Mouse (Mus musculus): ENCODE data around the gene Zfyve27. TPM values are rescaled to one million over a fixed set of nuclear protein-coding genes. Genes with fewer than 3 reads are reported as not detected.

Gene Zfyve27
- polyA plus RNA-seq (2012; rRNA removed), result 11.5 and 11.6 TPM in 2 replicates

DNA sequence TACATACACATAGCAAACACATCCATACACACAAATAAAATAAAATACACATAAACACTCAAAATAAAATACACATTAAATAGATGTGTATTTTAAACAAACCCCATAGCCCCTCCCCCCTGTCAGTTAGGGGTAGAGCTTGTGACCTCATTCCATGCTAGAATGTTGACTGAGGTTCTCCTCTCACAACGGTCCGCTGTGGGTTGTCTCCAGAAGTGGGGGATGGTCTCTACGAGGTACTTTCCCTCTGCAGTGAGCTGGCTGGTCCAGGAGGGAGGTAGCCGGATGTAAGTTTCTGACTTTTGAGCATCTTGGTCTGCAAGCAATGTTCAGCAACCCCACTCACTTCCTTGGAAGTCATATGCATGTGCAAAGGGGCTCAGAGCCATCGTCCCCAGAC is at the start of gene Zfyve27:
Gene Zfyve27, plus strand, starts transcription at position 188 of the 400 bp plus-strand sequence.

DNA sequence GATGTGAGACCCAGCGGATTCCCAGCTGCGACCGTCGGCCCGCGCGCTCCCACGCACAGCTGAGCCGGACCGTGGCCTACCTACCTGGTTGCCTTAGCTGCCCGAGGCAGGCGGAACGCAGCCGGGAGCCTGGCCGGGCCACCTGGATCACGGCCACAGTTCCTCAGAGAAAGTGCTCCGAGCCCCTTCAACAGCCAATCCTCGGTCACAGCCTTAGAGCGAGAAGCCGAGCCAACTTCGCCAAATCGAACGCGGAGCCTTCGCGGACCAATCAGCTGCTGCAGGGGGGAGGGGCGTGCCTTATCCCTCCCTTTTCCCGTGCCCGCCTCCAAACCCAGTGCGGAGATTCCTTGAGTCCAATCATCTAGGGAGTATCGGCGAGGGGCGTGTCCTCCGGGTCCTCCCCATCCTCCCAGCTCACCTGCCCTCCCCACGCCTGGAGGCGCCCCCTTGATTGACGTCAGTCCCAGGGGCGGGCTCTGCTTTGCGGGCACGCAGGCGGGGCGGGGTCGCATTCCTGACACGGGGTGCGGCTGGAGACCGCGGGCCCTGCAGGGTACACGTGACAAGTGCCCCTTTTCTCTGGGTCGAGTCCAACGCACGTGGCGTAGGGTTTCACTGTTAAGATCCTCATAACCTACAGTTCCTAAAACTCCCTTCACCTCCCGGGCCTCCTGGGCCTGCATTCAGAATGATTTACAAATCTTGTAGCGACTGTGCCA is 34.8 kb upstream of the Zfyve27 start, which contains the start of gene Avpi1:
Gene Avpi1, minus strand, starts transcription at position 273 of the 722 bp plus-strand sequence.

DNA sequence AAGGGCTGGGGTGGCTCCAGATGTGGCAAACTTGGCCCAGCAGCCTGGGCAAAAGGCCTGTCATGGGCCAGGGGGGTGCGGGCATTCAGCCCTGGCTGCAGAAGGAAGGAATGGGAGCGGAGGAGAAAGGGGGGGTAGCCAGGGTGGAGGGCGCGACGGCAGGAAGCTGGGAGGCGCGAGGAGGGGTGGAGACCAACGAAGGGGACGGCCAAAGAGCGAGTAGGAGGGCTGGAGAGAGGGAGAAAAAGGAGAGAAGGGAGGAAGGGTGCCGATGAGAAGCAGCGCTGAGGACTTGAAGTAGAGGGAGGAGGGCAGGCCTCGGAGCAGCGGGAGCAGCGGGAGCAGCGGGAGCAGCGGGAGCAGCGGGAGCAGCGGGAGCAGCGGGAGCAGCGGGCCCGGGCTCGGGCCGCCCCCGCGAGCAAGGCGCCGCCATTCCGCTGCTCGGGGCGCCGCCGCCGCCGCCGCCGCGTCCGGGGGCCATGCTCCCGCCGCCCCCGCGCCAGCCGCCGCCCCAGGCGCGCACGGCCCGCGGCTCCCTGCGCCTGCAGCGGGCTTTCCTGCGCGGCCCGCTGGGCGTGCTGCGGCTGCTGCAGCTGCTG is 16.5 kb upstream of the Zfyve27 start, which contains the start of gene Marveld1:
Gene Marveld1, plus strand, starts transcription at position 231 of the 599 bp plus-strand sequence.

DNA sequence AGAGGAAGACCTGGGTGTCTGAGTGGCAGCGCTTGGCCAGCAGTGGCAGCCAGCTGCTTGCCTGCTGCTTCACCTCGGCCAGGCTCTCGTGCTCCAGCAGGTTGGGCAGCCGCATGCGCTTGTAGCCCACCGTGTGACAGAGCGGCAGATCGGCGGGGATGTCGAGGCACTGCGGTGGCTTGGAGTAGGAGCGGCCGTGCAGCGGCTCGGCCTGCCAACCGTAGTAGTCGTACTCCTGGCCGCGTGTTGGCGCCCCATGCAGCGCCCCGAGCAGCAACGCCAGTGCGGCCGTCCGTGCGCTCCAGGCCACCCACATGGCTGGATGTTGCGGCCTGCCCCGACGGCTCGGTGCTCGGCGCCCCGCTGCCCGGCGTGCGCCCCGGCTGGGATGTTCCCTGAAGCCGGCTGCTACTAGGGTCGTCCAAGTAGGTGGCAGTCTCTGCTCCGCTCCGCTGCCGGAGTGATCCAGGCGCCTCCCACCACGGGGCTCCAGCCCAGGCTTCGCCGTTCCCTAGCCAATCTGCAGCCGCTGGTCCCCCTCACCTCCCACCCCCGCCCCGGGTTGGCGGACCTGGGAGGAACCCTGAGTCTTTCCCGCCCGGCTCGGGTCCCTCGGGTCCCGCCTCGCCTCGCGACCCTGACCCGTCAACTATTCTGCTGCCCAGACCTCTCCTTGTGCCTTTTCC is 38.1 kb downstream of the Zfyve27 start, which contains the start of gene Sfrp5:
Gene Sfrp5, minus strand, starts transcription at position 557 of the 686 bp plus-strand sequence.

Other genes starting within 250 kb of the Zfyve27 start
- 2.5 and 3.4 TPM in 2 replicates for gene Exosc1, start 230.5 kb upstream of the Zfyve27 start, polyA plus RNA-seq (2012; rRNA removed)
- 29.1 and 32.4 TPM in 2 replicates for gene Zdhhc16, start 230.5 kb upstream of the Zfyve27 start, polyA plus RNA-seq (2012; rRNA removed)
- gene Mms19, start 182.8 kb upstream of the Zfyve27 start, polyA plus RNA-seq (2012; rRNA removed), result 19.0 and 22.6 TPM in 2 replicates
- gene Ubtd1, start 182.2 kb upstream of the Zfyve27 start, polyA plus RNA-seq (2012; rRNA removed), result 15.6 and 23.6 TPM in 2 replicates
- gene Ankrd2, start 128.0 kb upstream of the Zfyve27 start, polyA plus RNA-seq (2012; rRNA removed), result 0.09 TPM in 1 of 2 replicates, not detected in the other
- gene Hoga1, start 118.3 kb upstream of the Zfyve27 start, polyA plus RNA-seq (2012; rRNA removed), result 0.39 and 0.90 TPM in 2 replicates
- not detected in 2 replicates for gene 4933411K16Rik, start 111.7 kb upstream of the Zfyve27 start, polyA plus RNA-seq (2012; rRNA removed)
- gene Morn4, start 77.6 kb upstream of the Zfyve27 start, polyA plus RNA-seq (2012; rRNA removed), result 2.2 and 2.4 TPM in 2 replicates
- gene Pi4k2a, start 73.5 kb upstream of the Zfyve27 start, polyA plus RNA-seq (2012; rRNA removed), result 13.3 and 18.7 TPM in 2 replicates
- gene Avpi1, start 34.9 kb upstream of the Zfyve27 start, polyA plus RNA-seq (2012; rRNA removed), result 37.5 and 71.1 TPM in 2 replicates
- gene Marveld1, start 16.6 kb upstream of the Zfyve27 start, polyA plus RNA-seq (2012; rRNA removed), result 60.6 and 81.2 TPM in 2 replicates
- gene Sfrp5, start 38.3 kb downstream of the Zfyve27 start, polyA plus RNA-seq (2012; rRNA removed), result 6.6 and 8.4 TPM in 2 replicates
- 0.39 and 0.63 TPM in 2 replicates for gene Golga7b, start 83.6 kb downstream of the Zfyve27 start, polyA plus RNA-seq (2012; rRNA removed)

Measured in stomach, adult 2 months (tissue).